Mouse (Mus musculus) B cell, adult 2 months (primary cell): Measurements from ENCODE around the gene Rassf3.

Source experiments
- DNase-seq, 2 experiments: peaks; one replicate each; pipeline ENCODE4 v3.0.0; 2022

The Rassf3 gene

GRCm38 (mm10) chr10:121360358-121360757, 115.8 kb downstream of the Rassf3 start:
- no peak for DNase-seq
